Mouse (Mus musculus) forebrain, embryonic 14.5 days (tissue): ENCODE measurements around the gene Egln3. TPM values are rescaled to one million over a fixed set of nuclear protein-coding genes. Genes with fewer than 3 reads are reported as not detected.

Experiments
- ATAC-seq: fragments of 200-750 bp; cut with Nextera tagmentation; 2 replicates; pipeline ENCODE4 v1.8.0; 2017; ENCODE audit warnings: mild to moderate bottlenecking, moderate library complexity
- DNase-seq: peaks from one replicate; pipeline ENCODE4 v3.0.0-alpha.2; 2015; ENCODE audit warnings: low spot score
- H3K27ac ChIP-seq: fragments of 300-500 bp; sonication (generic); 2 replicates; pipeline ENCODE4 v1.5.1; 2014; ENCODE audit warnings: low read depth, mild to moderate bottlenecking, control low read depth, low read length, moderate library complexity
- H3K27me3 ChIP-seq: fragments of 300-500 bp; sonication (generic); replicated peaks from 2 replicates; pipeline ENCODE4 v1.6.1; 2014; ENCODE audit warnings: low read length, control low read depth, mixed read lengths; ENCODE audit not compliant: control insufficient read depth, insufficient read depth
- H3K36me3 ChIP-seq: fragments of 300-500 bp; sonication (generic); 2 replicates; pipeline ENCODE4 v1.6.1; 2014; ENCODE audit warnings: low read length, control low read depth; ENCODE audit not compliant: control insufficient read depth, insufficient read depth
- H3K4me1 ChIP-seq: fragments of 300-500 bp; sonication (generic); 2 replicates; pipeline ENCODE4 v1.6.1; 2014; ENCODE audit warnings: antibody characterized with exemption, low read length, control low read depth; ENCODE audit not compliant: control insufficient read depth, insufficient read depth
- H3K4me2 ChIP-seq: fragments of 300-500 bp; sonication (generic); 2 replicates; pipeline ENCODE4 v1.6.1; 2014; ENCODE audit warnings: mild to moderate bottlenecking, control low read depth, low read length
- H3K4me3 ChIP-seq: fragments of 300-500 bp; sonication (generic); 2 replicates; pipeline ENCODE4 v1.5.1; 2014; ENCODE audit warnings: low read depth, low read length, control low read depth
- H3K9ac ChIP-seq: fragments of 300-500 bp; sonication (generic); 2 replicates; pipeline ENCODE4 v1.6.1; 2014; ENCODE audit warnings: mild to moderate bottlenecking, low read length, control low read depth, moderate library complexity
- H3K9me3 ChIP-seq: fragments of 300-500 bp; sonication (generic); replicated peaks from 2 replicates; pipeline ENCODE4 v1.6.1; 2016; ENCODE audit warnings: low read length, control low read depth, mixed read lengths; ENCODE audit not compliant: control insufficient read depth
- WGBS: fragments of 180-500 bp; shearing (Covaris S2); extraction: QIAGEN DNeasy Blood & Tissue Kit; methylation state at CpG from one replicate; pipeline ENCODE4 v1.1.7; 2014; 5-methylcytosine and 5-hydroxymethylcytosine counted together
- polyA plus RNA-seq: library from polyadenylated mRNA; unstranded; fragments of >200 nt; fragmentation: Nextera tagmentation; extraction: Ambion mirVana; gene quantifications from 2 replicates; pipeline ENCODE4 v1.2.1, GENCODE M21; 2014

The Egln3 gene
- polyA plus RNA-seq, 1 experiment from 2014 or later: 5.9 TPM

GRCm38 (mm10) chr12:54227551-54227950 is 23.9 kb upstream of the Egln3 start:
- Histone ChIP-seq H3K27me3 (no peaks in the 10 kb centered on the region), H3K27ac (no peak overlapping the region), H3K9me3 (no peaks in the 10 kb centered on the region), H3K36me3 (no peaks in the 10 kb centered on the region), H3K4me3 (no peak overlapping the region), H3K4me2 (no peak overlapping the region), H3K4me1 (no peaks in the 10 kb centered on the region), H3K9ac (no peak overlapping the region)
- 70% methylated on average over 8 of the region's 8 CpGs for whole genome bisulfite sequencing
- ATAC-seq (no peak), DNase-seq (no peak)

- WGBS: 49% methylated on average over 2 of the region's 2 CpGs
- no peak overlapping the region for H3K4me2 ChIP-seq
- no peaks in the 10 kb centered on the region for H3K36me3 ChIP-seq
- no peaks in the 10 kb centered on the region for H3K27me3 ChIP-seq
- ATAC-seq (no peak), DNase-seq (no peak)
- H3K4me1 ChIP-seq: no peaks in the 10 kb centered on the region
- no peak overlapping the region for H3K9ac ChIP-seq
- no peak overlapping the region for H3K27ac ChIP-seq
- no peaks in the 10 kb centered on the region for H3K9me3 ChIP-seq
- H3K4me3 ChIP-seq: no peak overlapping the region
Observed at GRCm38 (mm10) chr12:54226341-54226740, 22.7 kb upstream of the Egln3 start.

- Histone ChIP-seq H3K4me2 (no peak overlapping the region), H3K27ac (no peak overlapping the region), H3K36me3 (no peaks in the 10 kb centered on the region), H3K9ac (no peak overlapping the region), H3K27me3 (no peaks in the 10 kb centered on the region), H3K4me3 (no peak overlapping the region), H3K9me3 (no peaks in the 10 kb centered on the region), H3K4me1 (no peaks in the 10 kb centered on the region)
- DNase-seq: no peak
- no peak for ATAC-seq
- 74% methylated on average over 4 of the region's 4 CpGs for WGBS
Observed at GRCm38 (mm10) chr12:54225610-54226009, 21.9 kb upstream of the Egln3 start.

- 46% methylated on average over 3 of the region's 3 CpGs for WGBS
- ATAC-seq (no peak), DNase-seq (no peak)
- H3K9ac ChIP-seq: no peak overlapping the region
- no peak overlapping the region for H3K4me2 ChIP-seq
- no peaks in the 10 kb centered on the region for H3K27me3 ChIP-seq
- H3K36me3 ChIP-seq: no peaks in the 10 kb centered on the region
- H3K9me3 ChIP-seq: no peaks in the 10 kb centered on the region
- H3K4me3 ChIP-seq: no peak overlapping the region
- no peak overlapping the region for H3K27ac ChIP-seq
- H3K4me1 ChIP-seq: no peaks in the 10 kb centered on the region
Observed at GRCm38 (mm10) chr12:54225090-54225489, 21.4 kb upstream of the Egln3 start.

GRCm38 (mm10) chr12:54222036-54222760 is 18.5 kb upstream of the Egln3 start:
- no peaks in the 10 kb centered on the region for H3K36me3 ChIP-seq
- no peak overlapping the region for H3K4me3 ChIP-seq
- no peak overlapping the region for H3K27ac ChIP-seq
- no peaks in the 10 kb centered on the region for H3K9me3 ChIP-seq
- ATAC-seq (no peak), DNase-seq (no peak)
- H3K4me2 ChIP-seq: no peak overlapping the region
- H3K27me3 ChIP-seq: no peaks in the 10 kb centered on the region
- H3K4me1 ChIP-seq: no peaks in the 10 kb centered on the region
- no peak overlapping the region for H3K9ac ChIP-seq
- 85% methylated on average over 12 of the region's 12 CpGs for WGBS

- Histone ChIP-seq H3K27me3 (no peaks in the 10 kb centered on the region), H3K9ac (no peak overlapping the region), H3K4me2 (no peak overlapping the region), H3K4me3 (no peak overlapping the region), H3K4me1 (no peaks in the 10 kb centered on the region), H3K36me3 (no peaks in the 10 kb centered on the region), H3K9me3 (no peaks in the 10 kb centered on the region), H3K27ac (no peak overlapping the region)
- no peak for DNase-seq
- no peak for ATAC-seq
- WGBS: 86% methylated on average over 5 of the region's 5 CpGs
Observed at GRCm38 (mm10) chr12:54216673-54217072, 13.0 kb upstream of the Egln3 start.

- H3K9me3 ChIP-seq: no peaks in the 10 kb centered on the region
- WGBS: 82% methylated on average over 6 of the region's 6 CpGs
- H3K36me3 ChIP-seq: no peaks in the 10 kb centered on the region
- DNase-seq (no peak), ATAC-seq (no peak)
- no peaks in the 10 kb centered on the region for H3K4me1 ChIP-seq
- H3K4me3 ChIP-seq: no peak overlapping the region
- H3K27me3 ChIP-seq: no peaks in the 10 kb centered on the region
- no peak overlapping the region for H3K4me2 ChIP-seq
- no peak overlapping the region for H3K27ac ChIP-seq
- no peak overlapping the region for H3K9ac ChIP-seq
Observed at GRCm38 (mm10) chr12:54214426-54214825, 10.8 kb upstream of the Egln3 start.

- Histone ChIP-seq H3K4me2 (no peak overlapping the region), H3K9me3 (no peaks in the 10 kb centered on the region), H3K4me1 (no peaks in the 10 kb centered on the region), H3K27ac (no peak overlapping the region), H3K9ac (no peak overlapping the region), H3K4me3 (no peak overlapping the region), H3K36me3 (no peaks in the 10 kb centered on the region), H3K27me3 (no peaks in the 10 kb centered on the region)
- no peak for ATAC-seq
- DNase-seq: no peak
- 81% methylated on average over 4 of the region's 4 CpGs for WGBS
Observed at GRCm38 (mm10) chr12:54213871-54214270, 10.2 kb upstream of the Egln3 start.

- no peak overlapping the region for H3K4me2 ChIP-seq
- no peak overlapping the region for H3K27ac ChIP-seq
- WGBS: 66% methylated on average over 5 of the region's 5 CpGs
- H3K4me3 ChIP-seq: no peak overlapping the region
- no peaks in the 10 kb centered on the region for H3K9me3 ChIP-seq
- H3K4me1 ChIP-seq: no peaks in the 10 kb centered on the region
- no peaks in the 10 kb centered on the region for H3K36me3 ChIP-seq
- DNase-seq (no peak), ATAC-seq (no peak)
- H3K27me3 ChIP-seq: no peaks in the 10 kb centered on the region
- H3K9ac ChIP-seq: no peak overlapping the region
Observed at GRCm38 (mm10) chr12:54213230-54213629, 9.6 kb upstream of the Egln3 start.
